Mouse (Mus musculus): Measurements from ENCODE around the gene Myo3b. TPM values are rescaled to one million over a fixed set of nuclear protein-coding genes. Genes with fewer than 3 reads are reported as not detected.

The Myo3b gene
- polyA plus RNA-seq, 1 experiment from 2014 or later, result 0.41 TPM

DNA sequence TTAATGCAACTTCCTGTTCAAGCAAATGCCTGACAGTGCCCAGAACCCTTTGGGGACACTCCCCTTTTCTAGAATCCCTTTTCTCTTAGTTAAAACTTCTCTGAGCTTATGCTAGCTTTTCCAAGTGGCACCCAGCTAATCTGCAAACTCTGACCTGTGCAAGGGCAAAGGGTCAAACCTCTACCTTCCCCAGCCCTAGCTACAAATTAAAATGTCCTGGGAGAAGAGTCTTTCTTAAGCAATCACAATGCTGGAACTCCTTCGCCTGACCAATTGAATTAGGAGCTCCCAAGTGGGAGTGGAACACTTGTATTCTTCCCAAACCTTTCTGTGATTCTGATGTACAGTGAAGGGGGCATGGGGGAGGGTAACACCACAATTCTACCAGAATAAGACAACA lies 376.6 kb downstream of the Myo3b start:
- no peak for ATAC-seq (ENCODE audit: insufficient number of reproducible peaks, low FRiP score)
- 83% methylated on average over 1 of the region's 1 CpGs for WGBS
- Histone ChIP-seq H3K27me3 (replicated peaks) (no peaks in the 10 kb centered on the region), H3K36me3 (peaks cover 4% of the 10 kb centered on the region; the same call in 1 of the 2 replicates), H3K4me3 (no peak overlapping the region), H3K4me2 (no peak overlapping the region), H3K9me3 (replicated peaks) (no peaks in the 10 kb centered on the region), H3K9ac (no peak overlapping the region), H3K27ac (ENCODE audit: poor library complexity, severe bottlenecking) (no peak overlapping the region), H3K4me1 (replicated peaks) (peaks cover 9% of the 10 kb centered on the region; the same call in 1 of the 2 replicates)

DNA sequence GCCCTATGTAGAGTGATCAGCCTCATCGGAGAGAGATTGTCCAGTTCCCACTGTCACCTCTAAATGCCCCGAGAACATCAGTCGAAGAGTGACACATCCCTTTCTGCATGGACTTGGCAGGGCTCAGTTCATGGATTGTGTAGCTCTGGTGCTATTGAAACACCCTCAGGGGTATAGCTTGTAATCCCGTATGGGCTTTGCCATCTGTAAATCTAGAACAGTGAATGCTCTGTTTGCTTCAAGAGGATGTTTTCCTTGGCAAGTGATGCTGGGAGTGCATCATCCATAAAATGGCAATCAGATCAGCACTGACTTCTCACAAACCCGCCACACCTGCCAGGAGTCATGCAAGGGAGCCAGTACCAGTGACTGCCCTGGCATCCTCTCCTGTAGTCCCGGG lies 380.4 kb downstream of the Myo3b start:
- Histone ChIP-seq H3K27me3 (replicated peaks) (no peaks in the 10 kb centered on the region), H3K36me3 (peaks cover 4% of the 10 kb centered on the region; the same call in 1 of the 2 replicates), H3K4me2 (no peak overlapping the region), H3K4me1 (replicated peaks) (peaks cover 10% of the 10 kb centered on the region), H3K9me3 (replicated peaks) (no peaks in the 10 kb centered on the region), H3K27ac (ENCODE audit: poor library complexity, severe bottlenecking) (no peak overlapping the region), H3K9ac (no peak overlapping the region), H3K4me3 (no peak overlapping the region)
- 68% methylated on average over 6 of the region's 6 CpGs for WGBS
- no peak for ATAC-seq (ENCODE audit: insufficient number of reproducible peaks, low FRiP score)

DNA sequence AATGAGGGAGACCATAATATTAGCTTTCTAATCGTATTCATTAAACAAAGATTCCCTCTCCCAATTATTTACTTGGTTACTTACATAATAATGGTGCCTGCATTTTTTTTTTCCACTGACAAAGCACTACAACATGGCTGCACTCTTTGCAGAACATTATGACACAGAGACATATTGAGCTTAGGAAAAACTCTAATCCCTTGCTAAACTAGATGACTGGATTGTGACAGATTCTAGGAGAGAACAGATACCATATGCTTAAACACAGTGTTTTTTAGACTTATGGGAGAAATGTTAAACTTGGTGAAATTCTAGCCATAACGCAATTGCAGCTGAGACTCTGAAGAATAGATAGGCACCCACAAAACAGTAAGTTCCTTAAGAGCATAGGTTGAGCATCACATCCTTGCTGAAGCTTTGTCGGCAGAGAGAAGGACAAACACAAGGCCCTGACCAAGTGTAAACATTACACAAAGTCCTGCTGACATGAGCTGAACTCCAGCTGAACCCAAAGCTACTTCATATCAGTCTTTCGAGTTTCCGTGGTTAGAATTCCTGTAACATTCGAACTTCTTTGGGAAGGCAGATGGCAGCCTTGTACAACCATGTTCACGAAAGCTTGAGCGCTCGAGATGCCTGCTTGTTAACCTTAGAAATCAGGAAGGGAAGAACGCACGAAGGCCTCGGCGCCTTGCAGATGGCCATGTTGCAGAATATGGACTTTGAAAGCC lies 382.4 kb downstream of the Myo3b start:
- ATAC-seq (ENCODE audit: insufficient number of reproducible peaks, low FRiP score), result no peak
- Histone ChIP-seq H3K27me3 (replicated peaks) (no peaks in the 10 kb centered on the region), H3K36me3 (peaks cover 4% of the 10 kb centered on the region; the same call in 1 of the 2 replicates), H3K4me2 (no peak overlapping the region), H3K4me1 (replicated peaks) (peaks cover 6% of the 10 kb centered on the region), H3K4me3 (no peak overlapping the region), H3K9me3 (replicated peaks) (no peaks in the 10 kb centered on the region), H3K9ac (no peak overlapping the region), H3K27ac (ENCODE audit: poor library complexity, severe bottlenecking) (0 out of 2 replicates have a peak overlapping the region, but pooled peaks have one; percentile 22)
- WGBS, result 42% methylated on average over 13 of the region's 13 CpGs

DNA sequence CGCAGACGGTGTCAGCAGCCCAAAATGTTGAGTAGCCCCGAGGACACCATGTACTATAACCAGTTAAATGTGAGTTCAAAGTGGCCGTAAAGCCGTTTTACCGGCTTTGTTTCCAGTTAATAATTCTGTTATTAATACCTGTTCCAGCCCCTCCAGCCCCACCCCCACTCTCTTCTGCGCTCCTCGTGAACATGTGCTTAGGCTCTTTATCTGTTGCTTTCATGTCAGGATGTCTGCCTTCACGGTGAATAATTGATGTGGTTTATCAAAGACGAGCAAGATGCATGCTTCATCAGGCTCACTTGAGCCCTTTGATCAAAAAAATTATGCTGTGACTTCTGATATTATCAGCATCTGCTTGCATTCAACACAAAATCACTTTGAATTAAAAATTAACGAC lies 386.7 kb downstream of the Myo3b start:
- H3K27ac ChIP-seq (ENCODE audit: poor library complexity, severe bottlenecking), result no peak overlapping the region
- no peak overlapping the region for H3K4me3 ChIP-seq
- H3K4me1 ChIP-seq (replicated peaks), result peaks cover 6% of the 10 kb centered on the region
- ATAC-seq (ENCODE audit: insufficient number of reproducible peaks, low FRiP score), result no peak
- no peak overlapping the region for H3K9ac ChIP-seq
- H3K4me2 ChIP-seq, result no peak overlapping the region
- 52% methylated on average over 11 of the region's 11 CpGs for WGBS
- no peaks in the 10 kb centered on the region for H3K9me3 ChIP-seq (replicated peaks)
- no peaks in the 10 kb centered on the region for H3K36me3 ChIP-seq
- no peaks in the 10 kb centered on the region for H3K27me3 ChIP-seq (replicated peaks)

DNA sequence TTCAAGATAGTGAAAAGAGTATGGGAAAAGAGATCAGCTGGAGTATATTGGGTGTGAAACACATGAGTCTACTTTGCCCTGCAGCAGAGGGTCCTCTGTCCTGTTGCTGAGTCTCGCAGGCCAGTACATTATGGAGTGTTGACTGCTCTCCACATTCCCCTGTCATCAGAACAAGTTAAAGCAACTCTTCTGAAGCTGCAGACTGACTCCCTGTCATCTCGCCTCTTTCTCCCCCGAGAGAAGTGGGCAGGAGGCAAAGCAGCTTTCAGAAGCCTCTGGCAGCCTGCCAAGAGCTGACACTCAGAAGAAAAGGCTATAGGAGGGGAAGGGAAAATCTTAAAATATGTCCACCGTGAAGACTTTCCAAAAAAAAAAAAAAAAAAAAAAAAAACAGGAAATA lies 404.1 kb downstream of the Myo3b start:
- H3K9ac ChIP-seq, result no peak overlapping the region
- H3K4me1 ChIP-seq (replicated peaks), result peaks cover 9% of the 10 kb centered on the region
- no peak overlapping the region for H3K27ac ChIP-seq (ENCODE audit: poor library complexity, severe bottlenecking)
- H3K36me3 ChIP-seq, result no peaks in the 10 kb centered on the region
- peak overlapping the region; percentile 42; the same call in 1 of the 2 replicates for H3K4me2 ChIP-seq
- WGBS, result 2% methylated on average over 4 of the region's 4 CpGs
- H3K4me3 ChIP-seq, result no peak overlapping the region
- peaks cover 18% of the 10 kb centered on the region for H3K27me3 ChIP-seq (replicated peaks)
- 0 out of 2 replicates have a peak, but pooled peaks cover under 1% of the 10 kb centered on the region for H3K9me3 ChIP-seq (replicated peaks)
- peak; percentile 63; the same call in 1 of the 2 replicates for ATAC-seq (ENCODE audit: insufficient number of reproducible peaks, low FRiP score)

DNA sequence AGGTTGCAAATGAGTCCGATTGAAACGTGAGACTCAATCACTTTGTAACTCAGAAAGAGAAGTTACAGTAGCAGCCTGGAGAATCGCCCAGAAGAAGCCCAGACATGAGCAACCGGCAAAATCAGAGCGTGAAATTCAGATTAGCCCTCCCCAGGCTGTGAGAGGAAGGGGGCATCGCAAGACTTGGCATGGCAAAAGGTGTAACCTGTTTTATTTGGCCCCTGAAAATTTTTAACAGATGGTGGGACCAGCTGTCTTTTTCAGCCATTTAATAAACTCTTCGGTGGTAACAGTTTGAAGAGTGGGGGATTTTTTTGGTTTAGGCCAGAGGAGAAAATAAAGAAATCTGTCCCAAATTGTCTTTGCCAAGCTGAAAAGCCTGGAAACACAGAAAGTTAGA lies 405.2 kb downstream of the Myo3b start:
- no peak for ATAC-seq (ENCODE audit: insufficient number of reproducible peaks, low FRiP score)
- Histone ChIP-seq H3K4me3 (no peak overlapping the region), H3K9me3 (replicated peaks) (no peaks in the 10 kb centered on the region), H3K27me3 (replicated peaks) (peaks cover 23% of the 10 kb centered on the region), H3K4me2 (no peak overlapping the region), H3K4me1 (replicated peaks) (peaks cover 9% of the 10 kb centered on the region), H3K27ac (ENCODE audit: poor library complexity, severe bottlenecking) (no peak overlapping the region), H3K9ac (no peak overlapping the region), H3K36me3 (no peaks in the 10 kb centered on the region)
- 8% methylated on average over 7 of the region's 7 CpGs for WGBS

DNA sequence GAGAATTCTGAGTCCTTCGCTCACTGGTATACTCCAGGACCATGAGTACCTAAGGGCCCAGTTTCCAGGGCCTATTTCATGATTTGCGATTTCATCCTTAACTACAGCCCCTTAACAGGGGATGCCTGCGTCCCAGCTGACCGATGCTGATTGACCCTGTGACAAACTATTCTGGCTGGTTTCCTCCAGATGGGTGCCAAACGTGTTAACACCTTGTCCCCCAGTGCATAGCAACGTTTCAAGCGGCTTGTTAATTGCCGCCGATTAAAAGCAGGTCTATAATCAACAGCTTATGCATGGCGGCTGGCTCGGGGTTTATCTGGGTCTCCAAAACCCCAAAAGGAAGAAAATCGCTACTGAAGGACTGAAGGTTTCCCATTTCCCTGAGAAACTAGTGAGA lies 417.3 kb downstream of the Myo3b start:
- no peak for ATAC-seq (ENCODE audit: insufficient number of reproducible peaks, low FRiP score)
- Histone ChIP-seq H3K4me2 (peak overlapping the region; percentile 69), H3K27ac (ENCODE audit: poor library complexity, severe bottlenecking) (no peak overlapping the region), H3K4me1 (replicated peaks) (no peaks in the 10 kb centered on the region), H3K4me3 (peak overlapping the region; percentile 43), H3K9ac (peak overlapping the region; percentile 37), H3K36me3 (no peaks in the 10 kb centered on the region), H3K27me3 (replicated peaks) (peaks cover 25% of the 10 kb centered on the region), H3K9me3 (replicated peaks) (no peaks in the 10 kb centered on the region)
- 7% methylated on average over 12 of the region's 12 CpGs for WGBS

DNA sequence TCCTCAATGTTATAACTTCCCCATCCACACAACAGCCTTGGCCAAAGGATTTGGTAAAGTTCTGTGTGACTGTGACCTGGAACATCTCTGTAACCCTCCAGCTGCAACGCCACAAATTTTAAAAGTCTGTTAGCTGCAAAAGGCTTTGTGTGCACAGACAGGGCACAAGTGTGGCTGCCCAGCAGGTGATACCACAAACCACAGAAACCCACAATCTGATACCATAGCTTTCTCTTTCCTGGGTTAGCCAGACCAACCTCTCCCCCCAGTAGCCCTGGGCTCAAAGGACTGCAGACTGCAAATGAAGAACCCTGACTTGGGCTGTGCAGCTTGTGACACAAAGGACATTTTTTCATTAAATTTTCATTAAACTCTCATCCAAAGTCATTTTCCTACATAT lies 424.7 kb downstream of the Myo3b start:
- ATAC-seq (ENCODE audit: insufficient number of reproducible peaks, low FRiP score), result no peak
- Histone ChIP-seq H3K9ac (no peak overlapping the region), H3K27ac (ENCODE audit: poor library complexity, severe bottlenecking) (no peak overlapping the region), H3K4me2 (no peak overlapping the region), H3K4me3 (no peak overlapping the region), H3K4me1 (replicated peaks) (no peaks in the 10 kb centered on the region), H3K9me3 (replicated peaks) (no peaks in the 10 kb centered on the region), H3K36me3 (no peaks in the 10 kb centered on the region), H3K27me3 (replicated peaks) (peaks cover 30% of the 10 kb centered on the region)
- 84% methylated on average over 1 of the region's 1 CpGs for WGBS

DNA sequence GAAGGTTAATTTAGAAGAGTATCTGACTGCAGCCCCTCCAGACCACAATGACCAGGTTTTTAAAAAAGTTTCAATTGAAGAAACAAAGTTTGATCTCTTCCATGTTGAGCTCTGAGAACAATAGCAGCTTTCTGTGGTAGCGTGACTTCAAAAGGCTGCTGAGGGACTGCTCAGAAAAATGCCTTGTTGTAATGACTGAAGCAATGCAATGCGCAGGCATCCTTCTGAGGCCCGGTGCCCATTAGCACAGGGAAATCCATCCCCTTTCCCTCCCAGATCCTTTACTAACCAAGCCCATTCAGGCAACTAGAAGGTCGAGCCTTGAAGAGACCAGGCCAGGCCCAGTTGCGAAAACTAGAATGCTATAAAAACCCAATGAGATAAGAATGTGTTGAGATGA lies 432.2 kb downstream of the Myo3b start:
- H3K4me1 ChIP-seq (replicated peaks), result peaks cover 35% of the 10 kb centered on the region
- no peak for ATAC-seq (ENCODE audit: insufficient number of reproducible peaks, low FRiP score)

DNA sequence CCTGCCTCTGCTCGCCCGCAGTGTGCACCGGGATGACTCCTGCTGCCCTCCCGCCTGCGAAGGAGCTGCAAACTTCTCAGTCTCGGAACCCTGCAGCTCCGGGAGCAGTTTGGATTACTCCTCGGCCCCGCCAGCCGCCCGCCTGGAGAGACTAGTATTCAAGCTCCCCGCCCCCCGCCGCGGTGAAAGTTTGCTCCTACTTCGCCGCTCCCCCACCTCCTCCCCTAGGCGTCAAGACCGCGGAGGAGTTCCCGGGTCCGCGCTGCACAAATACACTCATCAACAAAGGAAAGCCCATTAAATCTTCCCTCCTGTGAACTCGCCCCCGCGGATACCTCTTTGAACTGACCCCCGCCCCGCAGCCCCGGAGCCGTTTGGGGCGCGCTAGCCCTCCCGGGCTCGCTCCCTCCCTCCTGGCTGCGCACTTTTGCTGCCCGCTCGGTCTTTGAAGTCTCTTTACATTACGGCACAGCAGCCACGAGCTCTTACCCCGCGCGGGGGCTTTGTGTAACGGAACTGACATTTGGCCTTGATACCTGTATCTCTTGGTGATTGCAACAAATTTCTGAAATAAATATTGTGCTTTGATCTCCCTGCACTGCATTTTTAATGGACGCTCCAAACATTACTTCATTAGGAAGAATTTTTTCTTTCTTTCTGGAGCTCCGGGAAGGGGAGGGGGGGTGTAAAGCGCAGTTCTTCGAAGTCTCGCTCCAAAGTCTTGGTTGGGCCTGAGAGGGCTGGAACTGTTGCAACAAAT lies 433.1 kb downstream of the Myo3b start:
- Histone ChIP-seq H3K9me3 (replicated peaks) (no peaks in the 10 kb centered on the region), H3K27ac (ENCODE audit: poor library complexity, severe bottlenecking) (no peak overlapping the region), H3K9ac (no peak overlapping the region), H3K4me1 (replicated peaks) (peaks cover 39% of the 10 kb centered on the region), H3K36me3 (no peaks in the 10 kb centered on the region), H3K27me3 (replicated peaks) (peaks cover 66% of the 10 kb centered on the region), H3K4me2 (peak overlapping the region; percentile 84), H3K4me3 (peak overlapping the region; percentile 47)
- no peak for ATAC-seq (ENCODE audit: insufficient number of reproducible peaks, low FRiP score)
- WGBS, result under 1% methylated on average over 48 of the region's 48 CpGs

More for the DNA sequence above, 432.2 kb downstream of the Myo3b start:
- 26% methylated on average over 5 of the region's 5 CpGs for WGBS
- H3K9ac ChIP-seq, result no peak overlapping the region
- H3K4me2 ChIP-seq, result no peak overlapping the region
- no peak overlapping the region for H3K27ac ChIP-seq (ENCODE audit: poor library complexity, severe bottlenecking)
- peaks cover 64% of the 10 kb centered on the region for H3K27me3 ChIP-seq (replicated peaks)
- no peak overlapping the region for H3K4me3 ChIP-seq
- no peaks in the 10 kb centered on the region for H3K9me3 ChIP-seq (replicated peaks)
- no peaks in the 10 kb centered on the region for H3K36me3 ChIP-seq

All from heart, embryonic 12.5 days (tissue).